Mouse (Mus musculus): ENCODE measurements around the gene Ehhadh.
"Not testable (repeated sequence)": the region's sequence is repeated elsewhere in the genome, so short reads cannot be mapped to it uniquely, and the experiment has no call there.

Gene Ehhadh

GRCm38 (mm10) chr16:21787516-21788353 is at the start of gene Ehhadh:
Gene Ehhadh (minus strand): TSS chr16:21787807.
- peak; percentile 54 to 72 for DNase-seq (ENCODE audit: low spot score in 2 of 2)

DNA sequence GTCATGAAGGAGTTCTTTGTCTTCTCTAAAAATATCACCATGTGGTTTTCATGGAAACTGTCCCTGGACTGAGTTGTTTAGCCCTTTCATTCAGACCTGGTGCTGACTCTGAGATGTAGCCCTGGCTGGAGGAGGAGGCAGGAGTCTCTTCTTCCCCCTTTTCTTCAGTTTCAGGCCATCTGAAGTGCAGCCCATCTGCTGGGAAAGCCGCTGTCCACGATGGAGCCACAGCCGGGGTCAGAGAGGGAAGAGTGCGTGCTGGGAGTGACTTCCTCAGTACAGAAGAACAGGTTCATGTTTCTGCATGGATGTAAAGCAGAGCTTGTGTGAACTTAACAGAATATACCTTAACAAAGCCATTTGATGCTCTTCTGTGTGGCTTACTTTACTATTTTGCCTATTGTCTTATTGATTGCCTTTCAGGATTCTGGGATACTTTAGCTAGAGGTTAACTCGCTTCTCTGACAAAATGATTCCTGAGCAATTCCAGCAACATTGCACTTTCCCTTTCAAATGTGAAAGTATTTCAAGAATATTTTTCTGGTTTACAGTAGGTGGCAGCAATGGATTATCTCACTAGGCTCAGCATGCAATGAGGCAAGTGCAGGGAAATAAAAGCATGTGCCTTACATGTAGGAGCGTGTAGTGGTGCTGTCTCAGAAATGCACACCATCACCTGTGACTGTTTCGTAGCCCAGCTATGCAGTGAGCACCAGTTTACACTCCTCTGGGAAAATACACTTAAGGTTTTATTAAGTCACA is 48.9 kb upstream of the Ehhadh start:
- DNase-seq (ENCODE audit: low spot score in 2 of 2), result no peak

DNA sequence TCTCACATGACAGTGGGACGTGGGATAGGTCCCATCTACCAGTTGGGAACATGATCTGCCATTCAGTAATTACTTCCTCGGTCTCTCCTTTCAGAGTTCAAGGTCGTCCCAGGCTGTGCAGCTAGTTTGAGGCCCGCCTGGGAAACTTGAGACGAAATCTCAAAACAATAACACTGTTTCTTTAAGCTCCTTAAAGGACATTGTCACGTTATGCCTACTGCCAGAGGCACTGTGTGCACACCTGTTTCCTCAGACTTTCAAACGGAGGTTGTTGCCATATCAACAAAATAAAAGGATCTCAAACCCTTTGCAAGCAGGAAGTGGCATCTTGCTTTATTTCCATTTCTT is 48.0 kb upstream of the Ehhadh start:
- no peak for DNase-seq (ENCODE audit: low spot score in 2 of 2)

- no peak for DNase-seq (ENCODE audit: low spot score in 2 of 2)
Observed at GRCm38 (mm10) chr16:21834866-21835583, 47.4 kb upstream of the Ehhadh start.

DNA sequence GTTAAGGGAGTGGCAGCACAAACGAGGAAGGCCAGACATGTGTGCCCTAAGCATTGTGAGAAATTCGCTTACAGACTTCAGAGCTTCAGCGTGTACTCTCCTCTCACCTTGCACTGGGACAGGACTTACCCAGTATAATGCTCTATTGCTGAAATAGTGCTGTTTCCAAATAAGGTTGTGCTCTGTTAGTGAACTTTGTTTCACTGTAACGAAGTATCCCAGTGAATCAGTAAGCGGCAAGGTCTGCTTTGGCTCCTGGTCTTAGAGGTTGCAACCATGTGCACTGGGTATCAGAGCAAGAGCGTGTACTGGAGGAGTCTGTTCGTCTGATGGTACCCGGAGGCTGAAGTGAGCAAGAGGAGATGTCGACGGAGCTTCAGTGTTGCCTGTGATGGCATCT is 46.4 kb upstream of the Ehhadh start:
- no peak for DNase-seq (ENCODE audit: low spot score in 2 of 2)

GRCm38 (mm10) chr16:21833469-21833868 is 45.9 kb upstream of the Ehhadh start:
- no peak for DNase-seq (ENCODE audit: low spot score in 2 of 2)

GRCm38 (mm10) chr16:21831764-21832163 is 44.2 kb upstream of the Ehhadh start:
- no peak for DNase-seq (ENCODE audit: low spot score in 2 of 2)

- no peak for DNase-seq (ENCODE audit: low spot score in 2 of 2)
Observed at GRCm38 (mm10) chr16:21830784-21831183, 43.2 kb upstream of the Ehhadh start.

DNA sequence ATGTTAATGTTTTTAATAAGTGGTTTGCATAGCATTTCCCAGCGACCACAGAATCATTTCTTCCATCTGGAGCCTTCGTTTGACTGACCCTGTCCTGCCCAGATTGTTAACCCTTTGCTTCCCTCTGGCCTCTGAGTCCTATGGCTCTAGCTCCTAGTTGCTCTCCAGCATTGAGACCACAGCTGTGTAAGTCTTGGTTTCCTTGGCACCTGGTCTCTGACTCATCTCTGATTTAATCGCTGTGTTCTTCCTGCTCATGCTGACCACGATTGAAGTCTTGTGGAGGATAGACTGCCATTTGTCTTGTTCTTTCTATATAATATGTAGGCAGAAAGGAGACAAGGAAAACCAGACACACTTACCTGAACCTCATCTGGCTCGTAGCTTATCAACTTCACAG is 42.1 kb upstream of the Ehhadh start:
- no peak for DNase-seq (ENCODE audit: low spot score in 2 of 2)

- DNase-seq (ENCODE audit: low spot score in 2 of 2), result no peak
Observed at GRCm38 (mm10) chr16:21827581-21827980, 40.0 kb upstream of the Ehhadh start.

GRCm38 (mm10) chr16:21827153-21827552 is 39.5 kb upstream of the Ehhadh start:
- no peak for DNase-seq (ENCODE audit: low spot score in 2 of 2)

GRCm38 (mm10) chr16:21825612-21826031 is 38.0 kb upstream of the Ehhadh start:
- no peak for DNase-seq (ENCODE audit: low spot score in 2 of 2)

GRCm38 (mm10) chr16:21818629-21819028 is 31.0 kb upstream of the Ehhadh start:
- DNase-seq (ENCODE audit: low spot score in 2 of 2), result no peak

- peak in 1 of 2 experiments; percentile 35 for DNase-seq (ENCODE audit: low spot score in 2 of 2)
Observed at GRCm38 (mm10) chr16:21818132-21818531, 30.5 kb upstream of the Ehhadh start.

DNA sequence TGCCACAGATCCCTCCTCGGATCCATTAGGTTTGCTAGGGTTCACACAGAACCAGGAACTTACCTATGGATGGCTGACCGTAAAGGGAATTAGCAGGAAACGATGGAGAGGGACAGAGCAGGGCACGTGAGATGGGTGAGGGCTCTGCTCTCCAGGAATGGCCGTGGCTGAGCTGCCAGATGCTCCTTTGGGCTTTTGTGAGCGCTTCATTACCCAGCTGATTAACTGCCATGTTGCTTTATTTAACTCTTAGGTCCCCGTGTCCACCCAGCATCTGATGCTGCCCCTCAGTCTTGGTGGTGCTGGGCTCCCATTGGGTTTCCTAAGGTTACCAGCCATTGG is 28.0 kb upstream of the Ehhadh start:
- DNase-seq (ENCODE audit: low spot score in 2 of 2), result no peak

- DNase-seq (ENCODE audit: low spot score in 2 of 2), result no peak
Observed at GRCm38 (mm10) chr16:21814861-21815668, 27.5 kb upstream of the Ehhadh start.

DNA sequence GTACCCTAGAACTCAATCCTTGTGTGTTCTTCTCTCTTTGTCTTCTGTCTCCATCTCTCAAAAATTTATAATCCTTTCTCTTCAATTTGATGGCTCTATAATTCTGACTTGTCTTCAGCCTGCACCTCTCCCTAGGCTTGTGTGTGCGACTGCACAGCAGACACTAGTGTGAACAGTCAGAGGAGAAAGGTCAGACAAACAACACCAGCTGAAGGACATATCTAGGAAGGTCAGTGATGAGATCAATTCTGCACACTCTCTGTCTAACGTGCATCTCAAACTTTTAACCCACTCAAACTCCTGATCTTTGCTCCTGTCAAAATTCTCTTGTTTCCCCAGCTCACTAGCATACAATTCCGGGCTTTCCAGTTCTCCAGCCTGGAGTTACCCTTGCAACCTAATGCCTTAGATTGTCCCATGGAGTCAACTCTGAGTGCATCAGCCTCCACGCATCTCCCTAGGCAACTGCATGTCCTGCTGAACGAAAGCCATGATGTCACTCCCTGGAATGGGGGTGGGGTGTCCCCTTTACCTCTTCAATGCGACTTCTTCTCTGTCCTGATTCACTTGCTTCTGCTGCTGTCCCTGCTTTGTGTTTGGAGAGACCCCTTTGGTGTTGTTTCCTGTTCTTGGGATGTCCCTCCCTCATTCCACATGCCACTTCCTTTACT is 25.7 kb upstream of the Ehhadh start:
- no peak for DNase-seq (ENCODE audit: low spot score in 2 of 2)

DNA sequence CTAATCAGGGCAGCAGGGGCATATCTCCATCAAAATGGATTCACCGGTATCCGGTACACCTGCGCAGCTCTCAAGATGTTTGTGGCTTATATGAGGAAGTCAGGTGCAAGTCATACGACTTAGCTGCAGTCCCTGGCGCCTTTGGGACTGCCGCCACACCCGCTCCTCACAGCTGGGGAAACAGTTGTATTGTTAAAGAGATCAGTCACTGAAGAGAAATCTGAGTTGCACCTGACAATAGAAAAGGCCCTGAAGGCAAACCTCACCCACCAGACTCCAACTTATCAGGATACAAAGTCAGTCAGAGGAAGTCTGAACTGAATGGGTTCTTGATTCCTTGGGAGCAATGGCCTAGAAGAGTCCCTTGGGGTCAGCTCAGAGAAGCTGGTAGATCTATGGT is 20.2 kb upstream of the Ehhadh start:
- DNase-seq (ENCODE audit: low spot score in 2 of 2), result not testable (repeated sequence)

DNA sequence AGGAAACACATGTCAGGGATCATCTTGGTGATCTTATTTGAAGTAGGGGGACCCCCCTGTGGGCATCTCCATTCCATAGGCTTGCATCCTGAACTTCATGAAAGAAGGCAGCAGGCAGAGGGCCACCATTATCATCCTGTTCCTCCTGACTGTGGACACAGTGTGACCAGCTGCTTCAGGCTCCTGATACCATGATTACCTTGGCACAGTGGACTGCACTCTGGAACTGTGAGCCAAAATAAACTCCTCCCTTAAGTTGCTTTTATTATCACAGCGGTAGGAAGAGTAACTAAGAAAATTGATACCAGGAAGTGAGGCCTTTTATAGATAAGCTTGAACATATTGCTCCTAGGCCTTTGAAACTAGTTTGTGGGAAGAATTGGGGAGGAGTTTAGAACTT is 19.3 kb upstream of the Ehhadh start:
- DNase-seq (ENCODE audit: low spot score in 2 of 2), result no peak

DNA sequence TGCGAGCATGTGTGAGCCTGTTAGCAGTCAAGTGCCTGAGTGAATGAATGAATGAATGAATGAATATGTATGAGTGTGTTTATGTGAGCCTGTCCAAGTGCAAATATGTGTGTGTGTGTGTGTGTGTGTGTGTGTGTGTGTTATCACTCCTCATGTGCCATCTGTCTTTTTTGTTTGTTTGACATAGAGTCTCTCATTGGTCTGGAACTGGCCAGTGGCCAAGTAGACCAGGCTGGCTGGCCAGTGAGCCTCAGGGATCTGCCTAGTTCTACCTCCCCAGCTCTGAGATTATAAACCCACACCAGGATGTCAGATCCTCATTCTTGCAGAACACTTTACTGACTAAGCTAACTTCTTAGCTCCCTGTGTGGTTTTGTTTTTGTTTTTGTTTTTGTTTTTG is 16.7 kb upstream of the Ehhadh start:
- DNase-seq (ENCODE audit: low spot score in 2 of 2), result no peak

- DNase-seq (ENCODE audit: low spot score in 2 of 2), result no peak
Observed at GRCm38 (mm10) chr16:21795071-21795470, 7.5 kb upstream of the Ehhadh start.

All from spleen, postnatal 4 days (tissue).